Mouse (Mus musculus): ENCODE measurements around the gene Dynll1. TPM values are rescaled to one million over a fixed set of nuclear protein-coding genes. Genes with fewer than 3 reads are reported as not detected.

Dynll1 gene
- polyA plus RNA-seq, 1 experiment: 750 TPM

GRCm38 (mm10) chr5:115269969-115270368, 30.8 kb downstream of the Dynll1 start:
- no peak for DNase-seq (ENCODE audit: extremely low spot score in 1 of 2, low spot score in 1 of 2)

GRCm38 (mm10) chr5:115268266-115268665, 32.5 kb downstream of the Dynll1 start:
- DNase-seq (ENCODE audit: extremely low spot score in 1 of 2, low spot score in 1 of 2): no peak

GRCm38 (mm10) chr5:115267469-115268045, 33.2 kb downstream of the Dynll1 start:
- no peak for DNase-seq (ENCODE audit: extremely low spot score in 1 of 2, low spot score in 1 of 2)

GRCm38 (mm10) chr5:115266787-115267468, 33.9 kb downstream of the Dynll1 start:
- DNase-seq (ENCODE audit: extremely low spot score in 1 of 2, low spot score in 1 of 2): no peak

- DNase-seq (ENCODE audit: extremely low spot score in 1 of 2, low spot score in 1 of 2): no peak
Measured at GRCm38 (mm10) chr5:115266340-115266739, 34.5 kb downstream of the Dynll1 start.

GRCm38 (mm10) chr5:115262502-115263291, 38.1 kb downstream of the Dynll1 start:
- no peak for DNase-seq (ENCODE audit: extremely low spot score in 1 of 2, low spot score in 1 of 2)

GRCm38 (mm10) chr5:115261880-115262279, 38.9 kb downstream of the Dynll1 start:
- DNase-seq (ENCODE audit: extremely low spot score in 1 of 2, low spot score in 1 of 2): no peak

GRCm38 (mm10) chr5:115261141-115261540, 39.7 kb downstream of the Dynll1 start:
- no peak for DNase-seq (ENCODE audit: extremely low spot score in 1 of 2, low spot score in 1 of 2)

- no peak for DNase-seq (ENCODE audit: extremely low spot score in 1 of 2, low spot score in 1 of 2)
Measured at GRCm38 (mm10) chr5:115260356-115260755, 40.4 kb downstream of the Dynll1 start.

GRCm38 (mm10) chr5:115256909-115257546, 43.8 kb downstream of the Dynll1 start:
- DNase-seq (ENCODE audit: extremely low spot score in 1 of 2, low spot score in 1 of 2): no peak

GRCm38 (mm10) chr5:115255472-115255871, 45.3 kb downstream of the Dynll1 start:
- no peak for DNase-seq (ENCODE audit: extremely low spot score in 1 of 2, low spot score in 1 of 2)

Other genes with a start within 250 kb of the Dynll1 start
- gene Gm10401, start 202.7 kb downstream of the Dynll1 start, polyA plus RNA-seq (2012; rRNA removed): not detected in 2 replicates
- gene Acads, start 181.7 kb downstream of the Dynll1 start, polyA plus RNA-seq (2012; rRNA removed): 13.1 and 14.9 TPM in 2 replicates
- gene Unc119b, start 166.0 kb downstream of the Dynll1 start, polyA plus RNA-seq (2012; rRNA removed): 27.9 and 28.9 TPM in 2 replicates
- 66.5 and 67.1 TPM in 2 replicates for gene Mlec, start 142.8 kb downstream of the Dynll1 start, polyA plus RNA-seq (2012; rRNA removed)
- gene Cabp1, start 106.6 kb downstream of the Dynll1 start, polyA plus RNA-seq (2012; rRNA removed): 291 and 354 TPM in 2 replicates
- gene Pop5, start 65.2 kb downstream of the Dynll1 start, polyA plus RNA-seq (2012; rRNA removed): 129 and 134 TPM in 2 replicates
- 177 and 178 TPM in 2 replicates for gene Rnf10, start 28.1 kb downstream of the Dynll1 start, polyA plus RNA-seq (2012; rRNA removed)
- 29.4 and 34.3 TPM in 2 replicates for gene Coq5, start 21.3 kb downstream of the Dynll1 start, polyA plus RNA-seq (2012; rRNA removed)
- 67.9 and 79.2 TPM in 2 replicates for gene Srsf9, start 26.2 kb upstream of the Dynll1 start, polyA plus RNA-seq (2012; rRNA removed)
- 32.8 and 33.0 TPM in 2 replicates for gene Gatc, start 40.2 kb upstream of the Dynll1 start, polyA plus RNA-seq (2012; rRNA removed)
- gene Triap1, start 40.2 kb upstream of the Dynll1 start, polyA plus RNA-seq (2012; rRNA removed): 22.2 and 24.1 TPM in 2 replicates
- 2,228 and 3,541 TPM in 2 replicates for gene Cox6a1, start 48.0 kb upstream of the Dynll1 start, polyA plus RNA-seq (2012; rRNA removed)
- 58.3 and 61.5 TPM in 2 replicates for gene Msi1, start 128.6 kb upstream of the Dynll1 start, polyA plus RNA-seq (2012; rRNA removed)
- gene Pla2g1b, start 165.3 kb upstream of the Dynll1 start, polyA plus RNA-seq (2012; rRNA removed): not detected in 2 replicates
- 86.3 and 86.5 TPM in 2 replicates for gene Sirt4, start 183.7 kb upstream of the Dynll1 start, polyA plus RNA-seq (2012; rRNA removed)
- 35.3 and 36.9 TPM in 2 replicates for gene Pxn, start 205.7 kb upstream of the Dynll1 start, polyA plus RNA-seq (2012; rRNA removed)

All from frontal cortex, adult 2 months (tissue).